Mouse (Mus musculus) embryonic facial prominence, embryonic 14.5 days (tissue): ENCODE data around the gene Taar6. TPM values are rescaled to one million over a fixed set of nuclear protein-coding genes. Genes with fewer than 3 reads are reported as not detected.

Source experiments
- ATAC-seq: fragments of 200-750 bp; cut with Nextera tagmentation; 2 replicates; pipeline ENCODE4 v1.8.0; 2017; ENCODE audit warnings: low read depth, moderate number of reproducible peaks, moderate TSS enrichment
- DNase-seq: peaks from one replicate; pipeline ENCODE4 v3.0.0-alpha.2; 2015; ENCODE audit warnings: low spot score
- H3K27ac ChIP-seq: fragments of 300-500 bp; sonication (generic); replicated peaks from 2 replicates; pipeline ENCODE4 v1.5.1; 2014; ENCODE audit warnings: low read depth, mild to moderate bottlenecking, low read length, moderate library complexity
- H3K27me3 ChIP-seq: fragments of 300-500 bp; sonication (generic); replicated peaks from 2 replicates; pipeline ENCODE4 v1.6.1; 2014; ENCODE audit warnings: low read length; ENCODE audit not compliant: control insufficient read depth, insufficient read depth
- H3K36me3 ChIP-seq: fragments of 300-500 bp; sonication (generic); 2 replicates; pipeline ENCODE4 v1.6.1; 2014; ENCODE audit warnings: low read length, mixed read lengths; ENCODE audit not compliant: control insufficient read depth, insufficient read depth
- H3K4me1 ChIP-seq: fragments of 300-500 bp; sonication (generic); 2 replicates; pipeline ENCODE4 v1.6.1; 2014; ENCODE audit warnings: antibody characterized with exemption, low read length; ENCODE audit not compliant: control insufficient read depth, insufficient read depth
- H3K4me2 ChIP-seq: fragments of 300-500 bp; sonication (generic); 2 replicates; pipeline ENCODE4 v1.6.1; 2014; ENCODE audit warnings: low read depth, mild to moderate bottlenecking, low read length, moderate library complexity, mixed read lengths
- H3K4me3 ChIP-seq: fragments of 300-500 bp; sonication (generic); 2 replicates; pipeline ENCODE4 v1.5.1; 2014; ENCODE audit warnings: low read depth, mild to moderate bottlenecking, low read length
- H3K9ac ChIP-seq: fragments of 300-500 bp; sonication (generic); 2 replicates; pipeline ENCODE4 v1.6.1; 2014; ENCODE audit warnings: low read depth, mild to moderate bottlenecking, low read length, moderate library complexity, mixed read lengths
- H3K9me3 ChIP-seq: fragments of 300-500 bp; sonication (generic); 2 replicates; pipeline ENCODE4 v1.6.1; 2016; ENCODE audit warnings: low read length; ENCODE audit not compliant: control insufficient read depth
- WGBS: fragments of 180-500 bp; shearing (Covaris S2); extraction: QIAGEN DNeasy Blood & Tissue Kit; methylation state at CpG from one replicate; pipeline ENCODE4 v1.1.7; 2014; 5-methylcytosine and 5-hydroxymethylcytosine counted together
- polyA plus RNA-seq: library from polyadenylated mRNA; unstranded; fragments of >200 nt; fragmentation: Nextera tagmentation; extraction: Ambion mirVana; gene quantifications from 2 replicates; pipeline ENCODE4 v1.2.1, GENCODE M21; 2014

Taar6 gene
- not detected in 2 replicates for polyA plus RNA-seq

DNA sequence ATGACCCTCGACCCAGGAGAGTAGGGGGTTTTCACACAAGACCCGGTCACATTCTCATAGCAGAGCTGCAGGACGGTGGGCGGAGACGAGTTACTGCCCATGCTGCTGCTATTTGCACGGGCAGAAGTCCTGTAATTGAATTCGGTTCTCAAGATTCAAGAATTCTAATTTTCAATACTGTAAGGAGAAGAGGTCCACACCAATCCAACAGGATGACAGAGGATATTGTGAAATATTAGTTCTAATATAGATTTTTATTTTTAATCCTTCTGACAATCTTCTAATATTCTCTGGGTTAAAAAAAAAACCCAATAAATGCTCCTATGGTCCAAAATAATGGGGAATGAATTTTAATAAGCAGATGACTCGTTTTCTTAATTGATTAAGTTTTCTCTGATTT is at the start of gene Taar6:
TSS of gene Taar6 (minus strand) at position 101 of the 400 bp plus-strand sequence.
- no peaks in the 10 kb centered on the region for H3K4me1 ChIP-seq
- ATAC-seq (no peak), DNase-seq (no peak)
- no peak within 1 kb of the TSS for H3K9ac ChIP-seq
- H3K4me3 ChIP-seq: no peak within 1 kb of the TSS
- no peak within 1 kb of the TSS for H3K4me2 ChIP-seq
- no peaks in the 10 kb centered on the region for H3K36me3 ChIP-seq
- no peak within 1 kb of the TSS for H3K27ac ChIP-seq
- H3K27me3 ChIP-seq: no peaks in the 10 kb centered on the region
- no peaks in the 10 kb centered on the region for H3K9me3 ChIP-seq
- 71% methylated on average over 8 of the region's 8 CpGs for WGBS

DNA sequence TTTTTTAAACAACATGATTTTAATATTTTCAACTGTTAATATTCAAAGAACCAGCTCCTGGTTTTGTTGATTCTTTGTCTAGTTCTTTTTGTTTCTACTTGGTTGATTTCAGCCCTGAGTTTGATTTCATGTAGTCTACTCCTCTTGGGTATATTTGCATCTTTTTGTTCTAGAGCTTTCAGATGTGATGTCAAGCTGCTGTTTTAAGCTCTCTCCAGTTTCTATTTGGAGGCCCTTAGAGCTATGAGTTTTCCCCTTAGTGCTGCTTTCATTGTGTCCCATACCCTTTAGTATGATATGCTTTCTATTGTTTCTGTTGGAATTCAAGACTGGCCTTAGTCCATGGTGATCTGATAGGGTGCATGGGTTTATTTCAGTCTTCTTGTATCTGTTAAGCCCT is 45.9 kb upstream of the Taar6 start:
- no peak for DNase-seq
- Histone ChIP-seq H3K4me3 (no peak overlapping the region), H3K9me3 (no peaks in the 10 kb centered on the region), H3K4me1 (no peaks in the 10 kb centered on the region), H3K36me3 (no peaks in the 10 kb centered on the region), H3K27ac (no peak overlapping the region), H3K27me3 (no peaks in the 10 kb centered on the region), H3K9ac (no peak overlapping the region), H3K4me2 (no peak overlapping the region)
- no peak for ATAC-seq

DNA sequence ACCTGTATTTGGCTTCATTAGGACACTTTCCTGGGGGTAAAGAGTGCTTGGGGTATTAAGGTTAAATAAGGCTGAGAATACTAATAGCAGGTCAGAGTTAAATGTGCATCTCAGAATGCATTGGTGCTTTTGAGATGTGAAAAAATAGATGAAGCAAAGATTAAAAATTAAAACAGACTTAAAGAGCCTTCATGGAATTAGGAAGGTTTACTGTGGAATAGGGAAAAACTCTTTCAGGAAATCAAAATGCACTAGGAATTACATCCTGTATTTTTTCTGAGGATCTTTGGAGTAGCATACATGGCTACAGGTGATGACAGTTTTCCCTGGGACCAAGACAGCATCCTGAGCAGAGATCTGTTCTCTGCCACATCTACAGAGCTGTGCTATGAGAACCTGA is 41.5 kb upstream of the Taar6 start, which contains the start of gene Taar7d:
TSS of gene Taar7d (plus strand) at position 301 of the 400 bp plus-strand sequence.
- ATAC-seq (no peak), DNase-seq (no peak)
- no peaks in the 10 kb centered on the region for H3K9me3 ChIP-seq
- H3K4me3 ChIP-seq: no peak within 1 kb of the TSS
- H3K4me1 ChIP-seq: no peaks in the 10 kb centered on the region
- H3K9ac ChIP-seq: no peak within 1 kb of the TSS
- H3K27me3 ChIP-seq: no peaks in the 10 kb centered on the region
- H3K36me3 ChIP-seq: no peaks in the 10 kb centered on the region
- H3K4me2 ChIP-seq: no peak within 1 kb of the TSS
- H3K27ac ChIP-seq: no peak within 1 kb of the TSS

DNA sequence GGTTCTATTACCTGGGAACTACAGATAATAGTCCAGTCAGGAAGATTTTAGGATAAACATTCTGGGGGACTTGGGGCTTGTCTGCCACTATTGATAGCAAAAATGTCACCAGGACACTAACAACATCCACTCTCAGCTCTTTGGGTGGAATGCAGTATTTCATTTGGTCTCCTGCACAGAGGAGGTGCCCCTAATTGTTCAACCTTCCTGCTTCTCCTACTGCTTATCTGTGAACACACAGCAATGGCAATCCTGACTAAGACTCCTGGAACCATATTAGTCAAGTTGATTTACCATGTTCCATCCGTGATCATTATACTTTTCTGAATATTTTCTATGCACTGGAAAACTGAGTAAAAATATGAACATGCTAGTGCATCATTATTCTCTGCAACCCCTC is 22.7 kb upstream of the Taar6 start:
- Histone ChIP-seq H3K4me1 (no peaks in the 10 kb centered on the region), H3K4me3 (no peak overlapping the region), H3K4me2 (no peak overlapping the region), H3K27me3 (no peaks in the 10 kb centered on the region), H3K9me3 (no peaks in the 10 kb centered on the region), H3K9ac (no peak overlapping the region), H3K36me3 (no peaks in the 10 kb centered on the region), H3K27ac (no peak overlapping the region)
- WGBS: 73% methylated on average over 1 of the region's 1 CpGs
- ATAC-seq: no peak
- no peak for DNase-seq

DNA sequence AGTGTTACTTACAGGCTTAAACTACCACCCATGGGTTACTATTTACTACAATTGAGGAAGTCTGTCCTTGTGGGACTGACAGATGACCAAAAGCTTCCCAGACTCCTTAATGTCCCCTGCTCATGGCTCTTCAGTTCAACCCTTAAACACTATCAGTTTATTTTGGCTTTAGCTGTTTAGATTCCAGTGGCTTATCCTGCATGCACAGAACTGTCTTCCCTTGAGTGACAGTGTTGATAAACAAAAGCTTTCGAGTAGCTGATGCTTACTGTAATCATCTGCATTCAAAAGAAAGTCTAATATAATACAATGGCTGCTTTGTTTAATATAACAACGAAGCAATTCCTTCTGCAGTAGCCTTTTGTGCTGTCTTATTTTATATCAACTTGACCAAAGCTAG is 21.6 kb upstream of the Taar6 start:
- no peaks in the 10 kb centered on the region for H3K36me3 ChIP-seq
- no peak overlapping the region for H3K4me2 ChIP-seq
- H3K9ac ChIP-seq: no peak overlapping the region
- DNase-seq (no peak), ATAC-seq (no peak)
- no peaks in the 10 kb centered on the region for H3K4me1 ChIP-seq
- no peak overlapping the region for H3K4me3 ChIP-seq
- no peaks in the 10 kb centered on the region for H3K9me3 ChIP-seq
- WGBS: 56% methylated on average over 2 of the region's 2 CpGs
- no peak overlapping the region for H3K27ac ChIP-seq
- no peaks in the 10 kb centered on the region for H3K27me3 ChIP-seq

DNA sequence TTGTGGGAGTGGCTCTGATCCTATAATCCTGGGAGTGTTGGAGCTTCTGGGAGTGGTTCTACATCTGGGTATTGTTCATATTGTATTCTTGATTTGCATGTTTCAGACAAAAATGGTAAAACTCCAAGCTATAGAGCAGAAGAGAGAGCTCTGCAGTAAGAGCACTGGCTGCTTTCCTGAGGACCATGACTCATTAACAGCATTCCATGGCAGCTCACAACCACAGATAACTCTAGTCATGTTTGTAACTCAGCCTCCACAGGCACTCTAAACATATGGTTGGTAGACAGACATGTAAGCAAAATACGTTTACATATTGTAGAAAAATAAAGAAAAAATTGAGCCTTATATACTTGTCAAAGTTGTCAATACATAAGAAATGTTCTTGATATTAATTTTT is 21.0 kb upstream of the Taar6 start:
- Histone ChIP-seq H3K27ac (no peak overlapping the region), H3K4me3 (no peak overlapping the region), H3K36me3 (no peaks in the 10 kb centered on the region), H3K4me2 (no peak overlapping the region), H3K9ac (no peak overlapping the region), H3K27me3 (no peaks in the 10 kb centered on the region), H3K4me1 (no peaks in the 10 kb centered on the region), H3K9me3 (no peaks in the 10 kb centered on the region)
- DNase-seq: no peak
- WGBS: 66% methylated on average over 1 of the region's 1 CpGs
- ATAC-seq: no peak

DNA sequence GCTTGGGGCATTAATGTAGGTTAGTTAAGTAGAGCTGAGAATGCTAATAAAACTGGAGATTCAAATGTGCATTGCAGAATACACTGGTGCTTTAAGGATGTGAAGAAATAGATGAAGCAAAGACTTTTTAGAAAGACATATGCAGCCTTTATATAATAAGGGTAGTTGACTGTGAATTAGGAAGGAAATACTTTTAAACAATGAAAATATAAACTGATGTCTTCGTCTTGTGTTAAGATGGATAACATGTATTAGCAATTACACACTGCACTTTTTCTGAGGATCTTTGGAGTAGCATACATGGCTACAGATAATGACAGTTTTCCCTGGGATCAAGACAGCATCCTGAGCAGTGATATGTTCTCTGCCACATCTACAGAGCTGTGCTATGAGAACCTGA is 14.2 kb upstream of the Taar6 start, which contains the start of gene Taar7b:
TSS of gene Taar7b (plus strand) at position 301 of the 400 bp plus-strand sequence.
- Histone ChIP-seq H3K4me1 (no peaks in the 10 kb centered on the region), H3K9me3 (no peaks in the 10 kb centered on the region), H3K36me3 (no peaks in the 10 kb centered on the region), H3K4me3 (no peak within 1 kb of the TSS), H3K4me2 (no peak within 1 kb of the TSS), H3K9ac (no peak within 1 kb of the TSS), H3K27ac (no peak within 1 kb of the TSS), H3K27me3 (no peaks in the 10 kb centered on the region)
- DNase-seq (no peak), ATAC-seq (no peak)
- WGBS: 83% methylated on average over 1 of the region's 1 CpGs

DNA sequence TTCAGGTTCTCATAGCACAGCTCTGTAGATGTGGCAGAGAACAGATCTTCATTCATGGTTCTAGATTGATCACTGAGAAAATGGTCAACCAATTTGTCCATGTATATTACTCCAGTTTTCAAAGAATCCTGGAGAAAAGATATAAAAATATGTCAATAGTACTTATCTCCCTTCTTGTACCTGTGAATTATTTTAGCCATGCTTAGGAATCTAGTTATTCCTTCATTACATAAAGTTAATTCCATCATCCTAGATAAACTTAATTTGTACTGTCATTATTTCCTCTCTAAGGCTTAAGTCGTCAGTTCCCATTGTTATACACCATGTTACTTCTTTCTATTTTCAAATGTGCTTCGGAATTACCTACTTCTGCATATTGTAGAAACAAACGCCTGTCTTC is 7.9 kb upstream of the Taar6 start, which contains the start of gene Taar7a:
TSS of gene Taar7a (minus strand) at position 101 of the 400 bp plus-strand sequence.
- H3K9ac ChIP-seq: no peak within 1 kb of the TSS
- H3K4me3 ChIP-seq: no peak within 1 kb of the TSS
- no peaks in the 10 kb centered on the region for H3K36me3 ChIP-seq
- DNase-seq (no peak), ATAC-seq (no peak)
- no peaks in the 10 kb centered on the region for H3K4me1 ChIP-seq
- WGBS: 78% methylated on average over 3 of the region's 3 CpGs
- no peaks in the 10 kb centered on the region for H3K9me3 ChIP-seq
- no peak within 1 kb of the TSS for H3K27ac ChIP-seq
- no peak within 1 kb of the TSS for H3K4me2 ChIP-seq
- H3K27me3 ChIP-seq: no peaks in the 10 kb centered on the region

DNA sequence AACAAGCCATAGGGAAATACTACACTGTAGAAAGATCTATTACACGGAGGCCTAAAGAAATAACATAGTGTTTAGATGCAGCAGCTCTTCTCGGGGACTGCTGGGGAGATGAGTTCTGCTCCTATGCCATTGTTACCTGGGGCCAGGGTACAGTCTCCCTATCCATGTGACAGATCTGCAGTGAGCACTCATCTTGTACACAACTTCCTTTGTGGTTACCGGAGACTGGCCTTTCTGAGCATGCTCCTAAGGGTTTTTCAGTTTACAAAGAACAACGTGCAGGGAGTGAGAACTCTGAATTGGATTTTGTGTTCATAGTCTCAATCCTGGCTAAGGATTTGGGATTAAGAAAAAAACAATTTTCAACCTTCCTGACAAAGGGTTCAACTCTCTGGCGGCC is 973 bp upstream of the Taar6 start:
- ATAC-seq: no peak

More for the DNA sequence above, 973 bp upstream of the Taar6 start:
- WGBS: 75% methylated on average over 5 of the region's 5 CpGs
- no peaks in the 10 kb centered on the region for H3K27me3 ChIP-seq
- H3K4me1 ChIP-seq: no peaks in the 10 kb centered on the region
- H3K9ac ChIP-seq: no peak overlapping the region
- H3K27ac ChIP-seq: no peak overlapping the region
- no peaks in the 10 kb centered on the region for H3K9me3 ChIP-seq
- no peak for DNase-seq
- no peaks in the 10 kb centered on the region for H3K36me3 ChIP-seq
- H3K4me2 ChIP-seq: no peak overlapping the region
- no peak overlapping the region for H3K4me3 ChIP-seq
